ENCODE assay signal across 12 mouse cellular contexts in the genomic region with DNA sequence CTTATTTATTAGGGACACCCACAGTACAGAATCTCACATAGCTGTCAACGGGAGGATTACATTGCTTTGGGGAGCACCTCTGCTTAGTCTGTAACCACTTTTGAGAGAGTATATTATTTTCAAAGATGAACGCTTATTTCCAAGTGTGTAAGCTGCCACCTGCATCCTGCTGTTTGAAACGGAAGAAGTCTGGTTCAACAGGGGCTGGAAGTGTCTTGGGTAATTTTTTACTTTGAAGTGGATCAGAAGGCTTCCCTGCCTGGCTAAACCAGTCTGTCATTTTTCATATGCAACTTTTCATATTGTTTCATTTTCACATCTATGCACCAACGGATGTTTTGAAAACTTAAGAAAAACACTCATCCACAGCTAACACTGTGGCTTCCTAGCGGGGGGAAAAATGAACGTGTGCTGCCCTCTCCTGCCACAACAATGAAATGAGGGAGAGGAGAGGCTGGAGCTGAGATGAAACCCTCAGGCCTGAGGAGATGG. TPM values are rescaled to one million over a fixed set of nuclear protein-coding genes. Genes with fewer than 3 reads are reported as not detected.
A peak's percentile ranks its signal among the peaks of the same experiment; 100 is the strongest.
DNase-seq lines count a peak whose midpoint lies in the region; ATAC-seq and TF ChIP-seq lines count a peak whose summit lies in the region.
"Had no signal": no experiment of that assay in that cellular context is flagged by ENCODE, and none has a peak within 500 bp of the region (broad histone marks: within the 10 kb centered on the region; RNA-seq: fewer than 3 reads in every experiment).

No protein-coding gene starts in this region.

- H3K4me3 ChIP-seq in midbrain, postnatal 0 days (ENCODE audit: low read depth, low read length), result no peak overlapping the region
- H3K4me3 ChIP-seq in midbrain, embryonic 16.5 days (ENCODE audit: low read depth, low read length), result no peak overlapping the region
- H3K4me3 ChIP-seq in lung, embryonic 14.5 days (ENCODE audit: low read depth, low read length), result no peak overlapping the region
- H3K4me3 ChIP-seq: myocyte had no signal

- no peaks in the 10 kb centered on the region for H3K4me1 ChIP-seq in midbrain, postnatal 0 days (ENCODE audit: insufficient read depth, low read length)
- H3K4me1 ChIP-seq in midbrain, embryonic 16.5 days (ENCODE audit: control insufficient read depth, insufficient read depth, low read length), result no peaks in the 10 kb centered on the region
- no peaks in the 10 kb centered on the region for H3K4me1 ChIP-seq in lung, embryonic 14.5 days (ENCODE audit: insufficient read depth)

- intact Hi-C loops in heart, postnatal 25 days (cut with DNase I), result loop anchor here (5.0 kb wide), 1 partner anchor 167 kb away; no protein-coding TSS in a partner anchor

- 61% methylated on average over 6 of the region's 6 CpGs for WGBS in midbrain, postnatal 0 days
- 69% methylated on average over 6 of the region's 6 CpGs for WGBS in midbrain, embryonic 16.5 days
- WGBS in lung, embryonic 14.5 days, result 52% methylated on average over 6 of the region's 6 CpGs

- peak; percentile 75 for TF ChIP-seq CTCF in midbrain, postnatal 0 days (IDR thresholded peaks at IDR 0.05)
- peak; percentile 52 for TF ChIP-seq CTCF in lung, embryonic 14.5 days (IDR thresholded peaks at IDR 0.05; ENCODE audit: low read depth)

- no peaks in the 10 kb centered on the region for H3K9me3 ChIP-seq in midbrain, postnatal 0 days (ENCODE audit: low read length)
- no peaks in the 10 kb centered on the region for H3K9me3 ChIP-seq in midbrain, embryonic 16.5 days (replicated peaks; ENCODE audit: control insufficient read depth, low read length, poor library complexity, severe bottlenecking)
- no peaks in the 10 kb centered on the region for H3K9me3 ChIP-seq in lung, embryonic 14.5 days (ENCODE audit: low read depth, low read length)
- H3K9me3 ChIP-seq: G1E had no signal

- H3K27ac ChIP-seq in midbrain, postnatal 0 days (ENCODE audit: low read depth, low read length), result no peak overlapping the region
- no peak overlapping the region for H3K27ac ChIP-seq in midbrain, embryonic 16.5 days (ENCODE audit: low read length)
- H3K27ac ChIP-seq in lung, embryonic 14.5 days (ENCODE audit: low read depth), result no peak overlapping the region

- DNase-seq in heart, adult 18-20 months, result peak; percentile 32 to 48
- DNase-seq in heart, postnatal 25 days (ENCODE audit: low spot score), result no peak
- peak; percentile 46 for DNase-seq in midbrain, postnatal 0 days (ENCODE audit: low spot score)
- DNase-seq in lung, embryonic 14.5 days, result peak; percentile 46
- DNase-seq in thymus, postnatal 36 days, result peak; percentile 47 to 68
- no peak for DNase-seq in cerebellum, adult 18-20 months
- DNase-seq in spleen, postnatal 10 days (ENCODE audit: low spot score in 2 of 2), result no peak

- H3K9ac ChIP-seq in midbrain, postnatal 0 days (replicated peaks; ENCODE audit: low read length, poor library complexity, severe bottlenecking), result no peak overlapping the region
- no peak overlapping the region for H3K9ac ChIP-seq in midbrain, embryonic 16.5 days (ENCODE audit: low read depth, low read length)
- H3K9ac ChIP-seq in lung, embryonic 14.5 days, result no peak overlapping the region

- ATAC-seq in midbrain, postnatal 0 days (ENCODE audit: low FRiP score), result peak; percentile 7; the same call in 1 of the 2 replicates
- ATAC-seq in midbrain, embryonic 16.5 days, result no peak
- no peak for ATAC-seq in lung, embryonic 14.5 days (ENCODE audit: insufficient read depth)

- H3K27me3 ChIP-seq in midbrain, postnatal 0 days (ENCODE audit: insufficient read depth, low read length), result no peaks in the 10 kb centered on the region
- no peaks in the 10 kb centered on the region for H3K27me3 ChIP-seq in midbrain, embryonic 16.5 days (ENCODE audit: control insufficient read depth, insufficient read depth, low read depth, low read length)
- no peaks in the 10 kb centered on the region for H3K27me3 ChIP-seq in lung, embryonic 14.5 days (ENCODE audit: insufficient read depth, low read length)

- H3K36me3 ChIP-seq in midbrain, postnatal 0 days (ENCODE audit: insufficient read depth, low read length), result peaks cover 19% of the 10 kb centered on the region
- H3K36me3 ChIP-seq in midbrain, embryonic 16.5 days (ENCODE audit: control insufficient read depth, insufficient read depth, low read length), result peaks cover 7% of the 10 kb centered on the region
- peaks cover 36% of the 10 kb centered on the region for H3K36me3 ChIP-seq in lung, embryonic 14.5 days (ENCODE audit: insufficient read depth)

- H3K4me2 ChIP-seq in midbrain, postnatal 0 days (ENCODE audit: low read depth, low read length, poor library complexity, severe bottlenecking), result no peak overlapping the region
- no peak overlapping the region for H3K4me2 ChIP-seq in midbrain, embryonic 16.5 days (ENCODE audit: low read length)
- no peak overlapping the region for H3K4me2 ChIP-seq in lung, embryonic 14.5 days

RNA-seq across cellular contexts. Expression of a gene that starts 32.9 kb away (rescaled TPM):
- not detected for total RNA-seq in heart, adult 18-20 months (2021)
- not detected for total RNA-seq in heart, postnatal 25 days (2021)
- total RNA-seq in midbrain, postnatal 0 days (2014; rRNA removed), result not detected in 2 replicates
- not detected in 2 replicates for polyA plus RNA-seq in midbrain, postnatal 0 days (2015; fragmentation: Nextera tagmentation; extraction: Ambion mirVana)
- polyA plus RNA-seq in midbrain, embryonic 16.5 days (2015; fragmentation: Nextera tagmentation; extraction: Ambion mirVana), result not detected in 2 replicates
- polyA plus RNA-seq in lung, embryonic 14.5 days (2014; fragmentation: Nextera tagmentation; extraction: Ambion mirVana), result not detected in 2 replicates
- total RNA-seq: G1E; gastrocnemius, postnatal 14 days had no signal
- polyA plus RNA-seq: G1E; limb, embryonic 11.5 days; myocyte had no signal

Comparison
In these comparisons a context has a peak if more than half of its experiments do, and no peak if none do; other contexts are left out.
1. DNase-seq: peak in heart, adult 18-20 months (2 of 2), midbrain, postnatal 0 days (single experiment), lung, embryonic 14.5 days (single experiment) and thymus, postnatal 36 days (2 of 2); none in heart, postnatal 25 days (single experiment), cerebellum, adult 18-20 months (0 of 2) and spleen, postnatal 10 days (0 of 2).